Mouse (Mus musculus): ENCODE measurements at regions not wholly inside any gene's neighbourhood (a gene's known extent, or its start where the extent isn't known, plus 50 kb on each side); places are given as distances from the start of the nearest gene placed in this dataset.
A peak's percentile ranks its signal among the peaks of the same experiment; 100 is the strongest.
"Not testable (repeated sequence)": the region's sequence is repeated elsewhere in the genome, so short reads cannot be mapped to it uniquely, and the experiment has no call there.

- Histone ChIP-seq H3K9ac (no peak overlapping the region), H3K9me3 (no peaks in the 10 kb centered on the region), H3K4me2 (replicated peaks) (no peak overlapping the region), H3K27ac (no peak overlapping the region), H3K4me3 (no peak overlapping the region), H3K36me3 (no peaks in the 10 kb centered on the region), H3K4me1 (peaks cover 7% of the 10 kb centered on the region), H3K27me3 (no peaks in the 10 kb centered on the region)
- no peak for ATAC-seq (ENCODE audit: low FRiP score, low read depth)
- 93% methylated on average over 2 of the region's 2 CpGs for WGBS
Measured at GRCm38 (mm10) chr15:62261520-62261919, 1338.7 kb upstream of the A1bg start.

GRCm38 (mm10) chr15:62258611-62259010, 1335.8 kb upstream of the A1bg start:
- H3K27ac ChIP-seq = no peak overlapping the region
- H3K4me2 ChIP-seq (replicated peaks) = no peak overlapping the region
- no peak for ATAC-seq (ENCODE audit: low FRiP score, low read depth)
- 83% methylated on average over 5 of the region's 5 CpGs for WGBS
- H3K36me3 ChIP-seq = no peaks in the 10 kb centered on the region
- no peak overlapping the region for H3K9ac ChIP-seq
- no peak overlapping the region for H3K4me3 ChIP-seq
- peaks cover 7% of the 10 kb centered on the region for H3K4me1 ChIP-seq
- H3K27me3 ChIP-seq = no peaks in the 10 kb centered on the region
- H3K9me3 ChIP-seq = no peaks in the 10 kb centered on the region

GRCm38 (mm10) chr15:62257955-62258354, 1335.1 kb upstream of the A1bg start:
- peaks cover 7% of the 10 kb centered on the region for H3K4me1 ChIP-seq
- H3K9me3 ChIP-seq = no peaks in the 10 kb centered on the region
- H3K27ac ChIP-seq = no peak overlapping the region
- WGBS = 24% methylated on average over 3 of the region's 3 CpGs
- peak; percentile 71 for ATAC-seq (ENCODE audit: low FRiP score, low read depth)
- H3K9ac ChIP-seq = no peak overlapping the region
- H3K36me3 ChIP-seq = no peaks in the 10 kb centered on the region
- H3K4me2 ChIP-seq (replicated peaks) = no peak overlapping the region
- no peak overlapping the region for H3K4me3 ChIP-seq
- no peaks in the 10 kb centered on the region for H3K27me3 ChIP-seq

- H3K9ac ChIP-seq = no peak overlapping the region
- no peak overlapping the region for H3K4me3 ChIP-seq
- H3K4me2 ChIP-seq (replicated peaks) = no peak overlapping the region
- H3K36me3 ChIP-seq = no peaks in the 10 kb centered on the region
- WGBS = 66% methylated on average over 1 of the region's 1 CpGs
- no peaks in the 10 kb centered on the region for H3K9me3 ChIP-seq
- H3K27me3 ChIP-seq = no peaks in the 10 kb centered on the region
- peaks cover 7% of the 10 kb centered on the region for H3K4me1 ChIP-seq
- H3K27ac ChIP-seq = no peak overlapping the region
- no peak for ATAC-seq (ENCODE audit: low FRiP score, low read depth)
Measured at GRCm38 (mm10) chr15:62257110-62257667, 1334.4 kb upstream of the A1bg start.

GRCm38 (mm10) chr15:62255571-62255970, 1332.8 kb upstream of the A1bg start:
- Histone ChIP-seq H3K4me3 (no peak overlapping the region), H3K27me3 (no peaks in the 10 kb centered on the region), H3K4me1 (peaks cover 7% of the 10 kb centered on the region), H3K36me3 (no peaks in the 10 kb centered on the region), H3K4me2 (replicated peaks) (no peak overlapping the region), H3K9me3 (no peaks in the 10 kb centered on the region), H3K9ac (no peak overlapping the region), H3K27ac (no peak overlapping the region)
- no peak for ATAC-seq (ENCODE audit: low FRiP score, low read depth)
- 92% methylated on average over 5 of the region's 5 CpGs for WGBS

GRCm38 (mm10) chr15:62253724-62254123, 1330.9 kb upstream of the A1bg start:
- no peak for ATAC-seq (ENCODE audit: low FRiP score, low read depth)
- Histone ChIP-seq H3K36me3 (no peaks in the 10 kb centered on the region), H3K4me1 (peaks cover 7% of the 10 kb centered on the region), H3K9ac (no peak overlapping the region), H3K4me2 (replicated peaks) (no peak overlapping the region), H3K27ac (no peak overlapping the region), H3K9me3 (no peaks in the 10 kb centered on the region), H3K4me3 (no peak overlapping the region), H3K27me3 (no peaks in the 10 kb centered on the region)
- 81% methylated on average over 4 of the region's 4 CpGs for WGBS

GRCm38 (mm10) chr15:62252078-62252833, 1329.4 kb upstream of the A1bg start:
- H3K4me3 ChIP-seq; H3K9me3 ChIP-seq; H3K9ac ChIP-seq; H3K36me3 ChIP-seq; H3K4me1 ChIP-seq; H3K27ac ChIP-seq; H3K4me2 ChIP-seq (replicated peaks); ATAC-seq (ENCODE audit: low FRiP score, low read depth); H3K27me3 ChIP-seq: not testable (repeated sequence)
- 89% methylated on average over 2 of the region's 2 CpGs for WGBS

GRCm38 (mm10) chr15:62249436-62249835, 1326.6 kb upstream of the A1bg start:
- no peak overlapping the region for H3K4me3 ChIP-seq
- no peaks in the 10 kb centered on the region for H3K9me3 ChIP-seq
- no peaks in the 10 kb centered on the region for H3K4me1 ChIP-seq
- no peaks in the 10 kb centered on the region for H3K27me3 ChIP-seq
- H3K27ac ChIP-seq = no peak overlapping the region
- no peak overlapping the region for H3K9ac ChIP-seq
- no peak for ATAC-seq (ENCODE audit: low FRiP score, low read depth)
- no peak overlapping the region for H3K4me2 ChIP-seq (replicated peaks)
- H3K36me3 ChIP-seq = no peaks in the 10 kb centered on the region
- 90% methylated on average over 4 of the region's 4 CpGs for WGBS

GRCm38 (mm10) chr15:62246561-62247079, 1323.8 kb upstream of the A1bg start:
- no peaks in the 10 kb centered on the region for H3K9me3 ChIP-seq
- ATAC-seq (ENCODE audit: low FRiP score, low read depth) = no peak
- H3K36me3 ChIP-seq = no peaks in the 10 kb centered on the region
- no peaks in the 10 kb centered on the region for H3K27me3 ChIP-seq
- no peak overlapping the region for H3K4me3 ChIP-seq
- H3K4me1 ChIP-seq = no peaks in the 10 kb centered on the region
- no peak overlapping the region for H3K9ac ChIP-seq
- no peak overlapping the region for H3K4me2 ChIP-seq (replicated peaks)
- no peak overlapping the region for H3K27ac ChIP-seq
- WGBS = 78% methylated on average over 4 of the region's 4 CpGs

- Histone ChIP-seq H3K9me3 (no peaks in the 10 kb centered on the region), H3K27me3 (no peaks in the 10 kb centered on the region), H3K4me3 (no peak overlapping the region), H3K4me2 (replicated peaks) (no peak overlapping the region), H3K36me3 (no peaks in the 10 kb centered on the region), H3K4me1 (no peaks in the 10 kb centered on the region), H3K27ac (no peak overlapping the region), H3K9ac (no peak overlapping the region)
- no peak for ATAC-seq (ENCODE audit: low FRiP score, low read depth)
- 85% methylated on average over 1 of the region's 1 CpGs for WGBS
Measured at GRCm38 (mm10) chr15:62245237-62245636, 1322.4 kb upstream of the A1bg start.

- no peak overlapping the region for H3K4me3 ChIP-seq
- 96% methylated on average over 3 of the region's 3 CpGs for WGBS
- no peak overlapping the region for H3K27ac ChIP-seq
- H3K27me3 ChIP-seq = no peaks in the 10 kb centered on the region
- ATAC-seq (ENCODE audit: low FRiP score, low read depth) = no peak
- H3K4me1 ChIP-seq = no peaks in the 10 kb centered on the region
- no peaks in the 10 kb centered on the region for H3K36me3 ChIP-seq
- H3K9ac ChIP-seq = no peak overlapping the region
- H3K4me2 ChIP-seq (replicated peaks) = no peak overlapping the region
- H3K9me3 ChIP-seq = no peaks in the 10 kb centered on the region
Measured at GRCm38 (mm10) chr15:62244819-62245218, 1322.0 kb upstream of the A1bg start.

GRCm38 (mm10) chr15:62240031-62240430, 1317.2 kb upstream of the A1bg start:
- H3K9ac ChIP-seq = no peak overlapping the region
- no peaks in the 10 kb centered on the region for H3K27me3 ChIP-seq
- no peaks in the 10 kb centered on the region for H3K9me3 ChIP-seq
- no peaks in the 10 kb centered on the region for H3K36me3 ChIP-seq
- H3K4me2 ChIP-seq (replicated peaks) = no peak overlapping the region
- 93% methylated on average over 3 of the region's 3 CpGs for WGBS
- no peak overlapping the region for H3K27ac ChIP-seq
- no peaks in the 10 kb centered on the region for H3K4me1 ChIP-seq
- H3K4me3 ChIP-seq = no peak overlapping the region
- no peak for ATAC-seq (ENCODE audit: low FRiP score, low read depth)

All from limb, embryonic 13.5 days (tissue).